Mouse (Mus musculus): ENCODE measurements around the gene Zscan29.

Gene Zscan29

GRCm38 (mm10) chr2:121170980-121171742 is at the start of gene Zscan29:
Gene Zscan29 (minus strand): TSS chr2:121171125.
- peak; percentile 67 to 78 for DNase-seq (ENCODE audit: low read depth in 1 of 2, low spot score in 2 of 2)

- DNase-seq (ENCODE audit: low read depth in 1 of 2, low spot score in 2 of 2), result no peak
Measured at GRCm38 (mm10) chr2:121219994-121220393, 49.1 kb upstream of the Zscan29 start.

DNA sequence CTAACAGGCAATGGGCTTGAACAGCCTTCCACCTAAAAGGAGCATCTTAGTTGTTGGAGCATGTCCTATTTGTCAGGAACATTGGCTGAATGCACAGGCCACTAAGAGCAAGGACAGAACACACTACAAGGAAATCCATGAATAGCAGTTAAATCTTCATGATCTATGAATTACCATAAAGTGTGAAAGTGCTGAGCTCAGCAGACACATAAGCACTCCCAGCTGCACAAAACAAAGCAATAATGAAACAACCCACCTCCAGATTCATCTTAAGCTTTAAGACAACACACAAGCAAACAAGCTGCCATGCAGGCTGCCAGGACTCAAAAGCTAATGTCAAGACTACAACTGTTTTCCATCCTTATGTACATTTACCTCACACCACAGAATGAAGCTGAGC is 48.3 kb upstream of the Zscan29 start:
- DNase-seq (ENCODE audit: low read depth in 1 of 2, low spot score in 2 of 2), result no peak

DNA sequence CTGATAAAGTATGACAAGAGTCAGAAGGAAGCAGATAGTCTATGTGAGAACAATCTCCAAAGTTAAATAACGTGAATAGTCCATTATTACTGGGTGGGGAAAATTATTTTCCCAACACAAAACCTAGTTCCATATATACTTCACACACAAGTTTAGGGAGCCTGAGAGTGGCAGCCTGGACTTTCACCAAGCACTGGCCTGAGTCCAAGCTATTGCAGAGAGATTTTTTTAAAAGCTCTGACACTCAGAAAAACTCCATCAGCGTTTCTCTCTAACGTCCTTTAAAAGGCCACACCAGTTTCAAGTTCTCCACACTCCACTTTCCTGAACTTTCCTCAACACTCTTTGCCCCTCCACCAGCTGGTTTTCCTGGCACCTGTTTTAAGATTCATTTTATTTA is 43.6 kb upstream of the Zscan29 start:
- no peak for DNase-seq (ENCODE audit: low read depth in 1 of 2, low spot score in 2 of 2)

GRCm38 (mm10) chr2:121206541-121206940 is 35.6 kb upstream of the Zscan29 start:
- no peak for DNase-seq (ENCODE audit: low read depth in 1 of 2, low spot score in 2 of 2)

DNA sequence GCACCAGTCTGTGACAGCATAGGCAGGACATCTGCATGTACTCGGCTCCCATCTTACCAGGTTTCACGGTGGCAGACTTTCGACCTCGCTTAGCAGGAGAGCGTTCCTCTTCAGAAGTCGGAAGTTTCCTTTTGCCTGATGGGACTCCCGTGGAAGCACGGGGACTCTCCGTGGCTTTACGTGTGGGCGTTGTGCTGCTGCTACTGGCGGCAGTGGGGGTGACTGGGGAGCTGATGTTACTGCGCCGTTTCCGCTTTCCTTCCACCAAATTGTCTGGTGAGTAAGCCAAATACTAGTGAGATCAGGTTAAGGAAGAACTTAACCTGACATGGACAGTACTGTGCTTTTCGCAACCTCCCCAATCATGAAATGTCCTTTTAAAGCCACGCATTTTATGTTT is 33.4 kb upstream of the Zscan29 start:
- no peak for DNase-seq (ENCODE audit: low read depth in 1 of 2, low spot score in 2 of 2)

DNA sequence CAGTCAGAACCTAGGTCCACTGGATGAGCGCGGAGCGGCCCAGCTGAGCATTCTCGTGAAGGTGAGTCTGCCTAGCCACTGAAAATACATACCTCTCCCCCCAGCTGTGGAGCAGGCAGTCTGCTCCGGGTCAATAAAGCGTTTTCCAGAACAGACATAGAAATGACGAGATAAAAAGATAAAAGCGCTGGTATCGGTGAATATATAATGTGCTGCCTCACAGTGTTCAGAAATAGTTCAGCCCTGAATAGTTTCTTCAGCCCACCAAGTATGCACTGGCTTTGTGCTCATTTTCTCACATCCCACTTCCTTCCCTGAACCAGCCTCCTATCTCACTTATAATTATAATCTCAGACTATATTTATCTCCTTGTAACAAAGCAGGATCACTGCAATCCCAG is 24.5 kb upstream of the Zscan29 start:
- DNase-seq (ENCODE audit: low read depth in 1 of 2, low spot score in 2 of 2), result no peak

DNA sequence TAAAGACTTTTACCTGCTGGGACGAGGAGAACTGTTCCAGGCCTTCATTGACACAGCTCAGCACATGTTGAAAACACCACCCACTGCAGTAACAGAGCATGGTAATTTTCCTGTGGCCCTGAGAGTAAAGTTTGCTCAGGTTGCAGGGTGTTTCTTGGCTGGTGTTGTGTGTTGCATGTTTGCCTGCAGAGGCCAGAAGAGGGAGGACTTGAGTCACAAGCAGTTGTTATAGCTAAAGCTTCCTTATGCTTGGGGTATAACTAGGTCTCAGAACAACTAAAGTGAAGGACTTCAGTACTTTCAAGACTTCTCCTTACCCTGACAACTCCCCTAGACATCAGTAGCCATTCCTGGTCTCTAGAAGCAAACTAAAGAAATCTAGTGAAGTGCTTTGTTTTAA is 17.6 kb upstream of the Zscan29 start:
- DNase-seq (ENCODE audit: low read depth in 1 of 2, low spot score in 2 of 2), result no peak

DNA sequence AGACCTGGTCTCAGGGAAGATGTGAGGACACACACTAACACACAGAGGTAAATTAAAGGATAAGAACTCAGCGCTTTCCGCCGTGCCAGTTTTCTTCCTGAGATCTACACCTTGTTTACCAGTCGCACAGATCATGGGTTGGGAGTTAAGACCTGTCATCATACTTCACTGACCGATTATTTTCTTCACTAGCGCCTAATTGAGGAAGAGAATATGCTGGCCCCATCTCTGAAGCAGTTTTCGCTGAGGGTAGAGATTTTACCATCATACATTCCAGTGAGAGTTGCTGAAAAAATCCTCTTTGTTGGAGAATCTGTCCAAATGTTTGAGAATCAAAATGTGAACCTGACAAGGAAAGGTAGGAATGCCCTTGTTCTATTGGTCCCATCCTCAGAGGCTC is 13.2 kb upstream of the Zscan29 start:
- DNase-seq (ENCODE audit: low read depth in 1 of 2, low spot score in 2 of 2), result no peak

GRCm38 (mm10) chr2:121183431-121183830 is 12.5 kb upstream of the Zscan29 start:
- DNase-seq (ENCODE audit: low read depth in 1 of 2, low spot score in 2 of 2), result no peak

DNA sequence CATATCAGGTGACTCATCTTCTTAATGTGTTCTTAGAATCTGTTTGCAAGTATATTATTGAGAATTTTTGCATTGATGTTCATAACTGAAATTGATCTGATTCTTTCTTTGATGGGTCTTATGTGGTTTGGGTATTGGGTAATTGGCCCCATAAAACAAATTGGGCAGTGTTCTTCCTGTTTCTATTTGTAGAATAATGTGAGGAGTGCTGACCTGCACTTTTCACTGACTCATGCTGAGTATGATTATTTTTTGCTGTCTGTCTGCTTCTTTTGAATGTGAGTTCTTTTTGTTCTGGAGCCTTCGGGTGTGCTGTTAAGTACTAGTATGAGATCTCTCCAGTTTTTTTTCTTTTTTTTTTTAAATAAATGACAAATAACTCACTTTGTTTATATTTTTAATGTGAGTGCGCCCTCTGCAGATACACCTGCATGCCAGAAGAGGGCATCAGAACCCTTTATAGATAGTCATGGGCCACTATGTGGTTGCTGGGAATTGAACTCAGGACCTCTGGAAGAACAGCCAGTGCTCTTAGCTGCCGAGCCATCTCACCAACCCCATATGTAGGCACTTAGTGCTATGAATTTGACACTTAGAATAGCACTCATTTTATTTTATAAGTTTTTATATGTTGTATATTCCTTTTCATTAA is 8.0 kb upstream of the Zscan29 start:
- no peak for DNase-seq (ENCODE audit: low read depth in 1 of 2, low spot score in 2 of 2)

GRCm38 (mm10) chr2:121170481-121170971 is 399 bp downstream of the Zscan29 start, which contains the start of gene Tubgcp4:
Gene Tubgcp4 (plus strand): TSS chr2:121170654.
- no peak for DNase-seq (ENCODE audit: low read depth in 1 of 2, low spot score in 2 of 2)

- peak in 1 of 2 experiments; percentile 13 for DNase-seq (ENCODE audit: low read depth in 1 of 2, low spot score in 2 of 2)
Measured at GRCm38 (mm10) chr2:121169902-121170301, 1.0 kb downstream of the Zscan29 start.

GRCm38 (mm10) chr2:121169173-121169572 is 1.8 kb downstream of the Zscan29 start:
- no peak for DNase-seq (ENCODE audit: low read depth in 1 of 2, low spot score in 2 of 2)

DNA sequence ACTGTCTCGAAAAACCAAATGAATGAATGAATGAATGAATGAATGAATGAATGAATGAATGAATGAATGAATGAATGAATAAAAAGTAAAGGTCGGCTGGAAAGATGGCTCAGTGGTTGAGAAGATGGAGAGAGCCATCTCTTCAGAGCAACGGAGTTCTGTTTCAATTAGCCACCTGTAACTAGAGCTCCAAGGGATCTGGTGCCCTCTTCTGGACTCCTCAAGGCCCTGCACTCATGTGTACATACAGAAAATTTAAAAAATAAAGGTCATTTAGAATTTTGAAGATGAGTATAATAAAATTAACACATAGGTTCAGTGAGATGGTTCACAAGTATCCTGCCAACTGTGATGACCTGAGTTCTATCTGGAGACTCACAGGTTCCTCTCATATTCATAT is 17.8 kb downstream of the Zscan29 start:
- DNase-seq (ENCODE audit: low read depth in 1 of 2, low spot score in 2 of 2), result no peak

DNA sequence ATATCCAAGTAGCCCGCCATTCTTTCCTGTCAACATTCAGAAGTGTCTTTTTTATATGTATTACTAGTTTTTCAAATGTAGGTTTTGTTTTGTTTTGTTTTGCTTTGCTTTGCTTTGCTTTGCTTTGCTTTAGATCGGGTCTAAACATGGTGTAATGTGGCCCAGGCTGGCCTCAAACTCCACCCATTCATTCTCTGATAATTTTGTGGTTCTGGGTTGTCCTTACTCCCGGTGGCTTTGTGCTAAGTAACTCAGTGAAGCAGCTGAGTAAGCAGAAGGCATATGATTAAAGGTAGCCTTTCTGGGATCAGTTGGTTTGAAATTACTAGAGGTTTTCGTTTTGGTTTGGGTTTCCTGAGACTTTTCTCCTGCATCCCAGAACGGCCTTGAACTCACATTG is 21.2 kb downstream of the Zscan29 start:
- no peak for DNase-seq (ENCODE audit: low read depth in 1 of 2, low spot score in 2 of 2)

DNA sequence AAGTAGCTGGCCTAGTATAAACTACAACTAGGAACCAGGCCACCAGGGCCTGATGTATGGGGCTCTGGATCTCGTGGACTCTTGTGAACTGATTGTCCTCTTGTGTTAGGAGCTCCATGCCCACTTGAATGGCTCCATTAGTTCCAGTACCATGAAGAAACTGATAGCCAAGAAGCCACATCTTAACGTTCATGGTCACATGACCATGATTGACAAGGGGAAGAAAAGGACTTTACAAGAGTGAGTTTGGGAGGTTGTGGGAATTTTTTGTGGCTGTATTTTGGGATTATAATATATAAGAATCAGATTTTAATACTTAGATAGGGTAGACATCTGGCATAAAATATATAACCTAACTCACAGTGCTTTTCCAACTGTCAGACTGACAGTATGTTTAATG is 28.5 kb downstream of the Zscan29 start:
- DNase-seq (ENCODE audit: low read depth in 1 of 2, low spot score in 2 of 2), result no peak

GRCm38 (mm10) chr2:121141216-121142035 is 29.5 kb downstream of the Zscan29 start:
- DNase-seq (ENCODE audit: low read depth in 1 of 2, low spot score in 2 of 2), result no peak

DNA sequence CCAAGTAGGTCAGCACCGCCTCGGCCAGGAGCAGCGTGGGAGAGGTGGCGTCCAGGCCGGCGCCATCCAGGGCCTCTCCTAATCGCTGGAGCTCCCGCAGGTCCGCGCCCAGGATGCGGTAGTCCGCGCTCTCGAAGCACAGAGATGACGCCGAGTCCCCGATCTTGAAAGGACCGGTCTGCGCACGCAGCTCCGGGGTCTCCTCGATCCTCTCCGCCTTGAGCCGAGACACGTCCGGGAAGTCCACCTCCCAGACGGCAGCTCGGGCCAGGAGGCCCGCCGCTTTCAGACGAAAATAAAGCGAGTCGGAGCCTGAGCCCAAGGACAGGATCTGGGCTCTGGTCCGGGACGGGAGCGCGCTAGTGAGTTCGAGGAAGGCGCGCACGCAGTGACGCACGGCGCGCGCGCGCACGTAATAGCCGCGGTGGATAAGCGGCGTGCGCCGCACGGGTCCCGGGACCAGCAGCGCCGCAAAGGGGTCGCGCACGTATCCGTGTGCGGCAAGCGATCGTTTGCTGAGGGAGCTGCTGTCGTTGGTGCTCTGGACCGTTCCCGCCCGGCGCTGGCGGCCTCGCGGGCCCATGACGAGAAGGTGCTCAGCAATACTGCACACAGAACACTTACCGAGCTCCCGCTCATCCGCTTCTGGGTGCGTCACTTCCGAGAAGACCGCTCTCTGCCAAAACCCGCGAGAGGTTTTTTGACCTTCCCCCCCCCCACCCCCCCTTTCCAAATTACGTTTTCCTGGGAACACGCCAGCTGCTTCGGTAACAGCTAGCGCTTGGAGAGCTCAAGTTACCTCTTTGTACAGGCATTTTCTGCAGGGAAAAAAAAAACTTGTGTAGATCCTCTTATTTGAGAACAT is 30.7 kb downstream of the Zscan29 start, which contains the start of the genes Adal and Lcmt2:
Adal (plus strand) TSS at position 411 of the 865 bp plus-strand sequence.
Lcmt2 (minus strand) TSS at position 636 of the 865 bp plus-strand sequence.
- DNase-seq (ENCODE audit: low read depth in 1 of 2, low spot score in 2 of 2), result peak; percentile 47 to 77

DNA sequence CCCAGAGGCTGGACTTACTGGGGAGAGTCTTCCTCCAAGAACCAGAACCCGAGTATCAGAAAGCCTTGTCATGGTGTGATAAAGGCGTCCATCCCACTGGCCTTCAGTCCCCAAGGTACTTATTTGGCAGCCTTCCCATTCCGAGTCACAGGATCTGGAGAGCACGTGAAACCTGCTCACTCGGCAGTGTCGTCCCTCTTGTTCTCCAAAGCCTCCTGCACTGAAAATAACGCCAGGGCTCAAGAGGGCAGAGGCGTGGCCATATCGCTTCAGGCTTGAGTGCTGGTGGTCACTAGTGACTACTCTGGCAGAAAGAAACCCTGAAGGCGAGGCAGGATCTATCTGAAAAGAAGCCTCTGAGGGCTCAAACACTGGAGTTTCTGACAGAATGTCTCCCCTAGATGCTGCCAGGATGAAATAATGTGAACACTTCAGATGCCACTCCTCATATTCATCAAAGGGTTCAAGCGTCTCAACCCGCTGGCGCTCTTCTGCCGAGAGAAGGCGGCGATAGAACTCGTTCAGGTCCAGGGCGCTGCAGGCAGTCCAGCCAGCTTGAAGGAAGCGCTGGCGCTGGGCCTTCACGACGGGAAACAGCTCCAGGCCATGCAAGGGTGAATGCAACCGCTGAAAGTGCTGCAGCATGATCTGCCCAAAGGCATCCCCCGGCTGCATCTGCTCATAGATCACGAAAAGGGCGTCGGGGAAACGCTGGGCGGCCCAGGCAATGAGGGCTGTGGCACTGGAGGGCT is 31.5 kb downstream of the Zscan29 start:
- DNase-seq (ENCODE audit: low read depth in 1 of 2, low spot score in 2 of 2), result no peak

Data from monocyte, adult 2 months (primary cell).